Mouse (Mus musculus) lung, postnatal 0 days (tissue): ENCODE results near the gene Primpol.

Source experiments
- CTCF ChIP-seq: IDR thresholded peaks from 2 replicates; pipeline ENCODE4 v1.5.1; 2016; ENCODE audit warnings: antibody characterized with exemption, mild to moderate bottlenecking
- EP300 ChIP-seq: IDR thresholded peaks from 2 replicates; pipeline ENCODE4 v1.6.1; 2016; ENCODE audit warnings: antibody characterized with exemption, mild to moderate bottlenecking, control low read depth

DNA sequence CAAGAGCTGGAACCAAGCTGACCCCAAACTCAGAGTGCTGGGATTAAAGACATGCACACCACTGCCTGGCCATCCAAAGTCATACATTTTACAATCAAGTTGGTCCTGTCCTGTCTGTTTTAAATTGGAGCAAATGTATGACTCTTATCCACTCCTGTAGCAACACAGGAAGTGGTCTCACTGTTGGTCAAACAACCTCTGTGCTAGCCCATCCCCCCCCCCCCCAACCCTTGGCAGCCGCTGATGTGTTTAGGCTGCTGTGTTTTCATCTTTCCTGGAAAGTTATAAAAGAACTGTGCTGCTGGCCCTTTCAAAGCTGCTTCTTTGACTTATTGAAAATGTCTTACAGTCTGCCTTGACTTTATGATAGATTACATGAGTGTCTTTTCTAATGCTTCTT, 8.2 kb upstream of the Primpol start:
- TF ChIP-seq CTCF, result no peak
- no peak for TF ChIP-seq EP300
